Mouse (Mus musculus) layer of hippocampus, postnatal 36 days (tissue): ENCODE measurements at regions not wholly inside any gene's neighbourhood (a gene's known extent, or its start where the extent isn't known, plus 50 kb on each side); places are given as distances from the start of the nearest gene placed in this dataset.

Experiments used
- DNase-seq, 2 experiments: peaks; one replicate each; pipeline ENCODE4 v3.0.0; 2022

DNA sequence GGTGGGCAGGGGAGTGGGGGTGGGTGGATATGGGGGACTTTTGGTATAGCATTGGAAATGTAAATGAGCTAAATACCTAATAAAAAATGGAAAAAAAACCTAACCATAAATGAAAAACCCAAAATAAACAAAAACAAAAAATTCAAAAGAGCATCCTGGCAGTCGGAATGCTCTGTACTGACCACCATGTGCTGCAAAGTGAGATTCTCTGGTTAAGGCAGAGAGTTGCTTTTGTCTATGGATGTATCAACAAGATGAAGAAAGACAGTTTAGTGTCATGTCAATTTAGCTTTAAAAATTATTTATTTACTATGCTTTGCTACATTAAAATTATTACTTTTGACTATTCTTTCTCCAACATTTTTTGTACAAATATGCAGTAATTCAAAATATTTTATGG, 88.5 kb downstream of the E330014E10Rik start:
- DNase-seq: no peak

DNA sequence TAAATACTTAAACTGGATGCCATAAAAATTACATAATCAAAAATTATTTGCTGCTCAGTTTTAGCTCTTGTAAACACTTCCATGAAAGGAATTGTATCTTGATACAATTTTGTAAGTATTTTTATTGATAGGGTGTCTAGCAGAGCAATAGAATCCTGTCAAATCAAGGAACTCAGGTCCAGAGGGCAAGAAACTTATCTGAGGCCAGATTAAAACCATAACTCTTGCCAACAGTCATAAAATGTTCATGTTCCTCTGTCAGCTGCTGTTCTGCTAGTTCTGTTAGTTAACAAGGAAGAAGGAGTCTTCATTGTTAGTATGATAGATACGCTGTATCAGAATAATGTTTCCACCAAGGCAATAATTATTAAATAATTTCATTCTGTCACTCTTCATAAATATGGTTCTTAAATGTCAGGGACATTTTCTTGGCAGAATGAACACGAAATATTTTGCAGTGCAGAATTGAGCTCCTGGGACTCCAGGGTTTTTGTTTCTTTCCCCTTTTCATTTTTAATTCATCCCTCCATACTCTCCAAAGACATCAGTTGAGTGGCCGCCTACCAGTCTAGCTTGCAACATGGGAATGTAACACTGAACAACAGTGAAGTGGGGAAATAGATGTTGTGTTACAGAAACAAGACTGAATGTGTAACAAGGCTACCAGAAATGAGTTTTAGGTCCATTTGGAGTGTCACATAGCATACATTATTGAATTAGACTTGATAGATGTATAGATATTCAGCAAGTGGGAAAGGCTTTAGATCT, 89.1 kb downstream of the E330014E10Rik start:
- DNase-seq: no peak

GRCm38 (mm10) chr5:95865516-95865915, 89.7 kb downstream of the E330014E10Rik start:
- DNase-seq: no peak

DNA sequence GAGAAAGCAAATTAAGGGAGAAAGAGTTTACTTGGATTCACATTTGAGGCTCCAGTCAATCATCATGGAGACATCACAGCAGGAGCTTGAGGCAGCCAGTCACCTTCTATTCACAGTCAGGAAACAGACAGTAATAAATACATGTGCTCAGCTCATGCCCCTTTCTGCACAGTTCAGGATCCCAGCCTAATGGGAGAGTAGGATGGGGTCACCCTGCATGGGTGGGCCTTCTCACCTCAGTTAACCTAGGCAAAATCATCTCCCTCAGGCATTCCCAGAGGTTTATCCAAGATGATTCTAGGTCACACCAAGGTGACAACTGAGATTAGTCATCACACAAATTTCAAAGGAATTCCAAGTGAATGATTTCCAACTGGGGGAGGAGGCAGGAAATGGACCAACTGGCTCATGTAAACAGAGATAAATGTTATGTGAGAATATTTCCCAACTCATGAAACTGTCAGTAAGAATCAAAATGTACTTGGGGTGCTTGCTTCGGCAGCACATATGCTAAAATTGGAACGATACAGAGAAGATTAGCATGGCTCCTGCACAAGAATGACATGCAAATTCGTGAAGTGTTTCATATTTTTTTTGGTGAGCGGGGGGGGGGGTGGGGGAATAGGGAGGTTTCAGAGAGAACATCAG, 89.8 kb upstream of the Cxcl13 start:
- DNase-seq: no peak

GRCm38 (mm10) chr5:95870336-95870845, 86.4 kb upstream of the Cxcl13 start:
- DNase-seq: no peak

DNA sequence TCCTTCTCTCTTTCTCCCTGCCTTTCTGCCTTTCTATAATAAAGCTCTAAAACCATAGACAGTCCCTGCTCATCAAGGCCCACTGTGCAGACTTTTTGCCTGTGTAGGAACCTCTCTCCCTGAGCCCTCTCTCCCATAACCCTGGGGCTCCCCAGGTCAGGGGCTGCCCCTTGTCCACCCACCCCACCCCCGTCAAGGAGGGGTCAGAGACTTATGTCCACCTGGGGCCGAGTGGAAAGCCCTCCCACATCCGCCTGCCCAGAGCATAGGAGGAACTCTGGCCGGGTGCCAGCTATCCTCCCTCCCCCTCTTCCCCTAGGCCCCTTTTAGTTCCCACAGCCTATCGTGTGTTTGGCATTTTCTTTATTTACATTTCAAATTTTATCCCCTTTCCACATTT, 81.8 kb upstream of the Cxcl13 start:
- DNase-seq: no peak

- peak; percentile 43 to 46 for DNase-seq
Measured at GRCm38 (mm10) chr5:95880914-95881313, 75.8 kb upstream of the Cxcl13 start.
